Mouse (Mus musculus): Measurements from ENCODE around the gene Mrpl4. TPM values are rescaled to one million over a fixed set of nuclear protein-coding genes. Genes with fewer than 3 reads are reported as not detected.
"Not testable (repeated sequence)": the region's sequence is repeated elsewhere in the genome, so short reads cannot be mapped to it uniquely, and the experiment has no call there.

Mrpl4 gene
- polyA plus RNA-seq, 1 experiment from 2014 or later = 84.0 TPM

GRCm38 (mm10) chr9:21008007-21008406 is 5.5 kb downstream of the Mrpl4 start:
- no peaks in the 10 kb centered on the region for H3K9me3 ChIP-seq (replicated peaks)
- H3K9ac ChIP-seq = no peak overlapping the region
- no peak overlapping the region for H3K4me3 ChIP-seq (replicated peaks)
- peaks cover 46% of the 10 kb centered on the region for H3K36me3 ChIP-seq
- H3K4me2 ChIP-seq = no peak overlapping the region
- no peaks in the 10 kb centered on the region for H3K27me3 ChIP-seq
- no peak for ATAC-seq (ENCODE audit: low read depth)
- peaks cover 45% of the 10 kb centered on the region for H3K4me1 ChIP-seq (replicated peaks)
- 70% methylated on average over 7 of the region's 7 CpGs for WGBS (ENCODE audit: insufficient replicate concordance)
- DNase-seq = no peak
- 0 out of 2 replicates have a peak overlapping the region, but pooled peaks have one; percentile 22 for H3K27ac ChIP-seq

- Histone ChIP-seq H3K9me3 (replicated peaks) (no peaks in the 10 kb centered on the region), H3K27me3 (peaks cover 16% of the 10 kb centered on the region), H3K4me3 (replicated peaks) (no peak overlapping the region), H3K9ac (no peak overlapping the region), H3K4me2 (no peak overlapping the region), H3K27ac (peak overlapping the region; percentile 43; the same call in 1 of the 2 replicates), H3K4me1 (replicated peaks) (peaks cover 34% of the 10 kb centered on the region), H3K36me3 (peaks cover 36% of the 10 kb centered on the region)
- ATAC-seq (ENCODE audit: low read depth) (no peak), DNase-seq (no peak)
- 46% methylated on average over 2 of the region's 2 CpGs for WGBS (ENCODE audit: insufficient replicate concordance)
Measured at GRCm38 (mm10) chr9:21010362-21010761, 7.8 kb downstream of the Mrpl4 start.

GRCm38 (mm10) chr9:21010939-21011541 is 8.5 kb downstream of the Mrpl4 start:
- H3K9ac ChIP-seq; H3K4me2 ChIP-seq; H3K9me3 ChIP-seq (replicated peaks); H3K4me3 ChIP-seq (replicated peaks); ATAC-seq (ENCODE audit: low read depth); DNase-seq: not testable (repeated sequence)
- Histone ChIP-seq H3K4me1 (replicated peaks) (peaks cover 40% of the 10 kb centered on the region), H3K27me3 (peaks cover 23% of the 10 kb centered on the region), H3K36me3 (peaks cover 31% of the 10 kb centered on the region), H3K27ac (peak overlapping the region; percentile 43; the same call in 1 of the 2 replicates)
- 66% methylated on average over 9 of the region's 9 CpGs for WGBS (ENCODE audit: insufficient replicate concordance)

GRCm38 (mm10) chr9:21011846-21012312 is 9.3 kb downstream of the Mrpl4 start:
- Histone ChIP-seq H3K36me3 (peaks cover 22% of the 10 kb centered on the region), H3K27ac (peak overlapping the region; percentile 39), H3K9ac (peak overlapping the region; percentile 34), H3K27me3 (peaks cover 31% of the 10 kb centered on the region), H3K4me2 (0 out of 2 replicates have a peak overlapping the region, but pooled peaks have one; percentile 2), H3K9me3 (replicated peaks) (no peaks in the 10 kb centered on the region), H3K4me1 (replicated peaks) (peaks cover 47% of the 10 kb centered on the region), H3K4me3 (replicated peaks) (no peak overlapping the region)
- WGBS (ENCODE audit: insufficient replicate concordance) = 14% methylated on average over 5 of the region's 5 CpGs
- ATAC-seq (ENCODE audit: low read depth) (peak; percentile 31; the same call in 1 of the 2 replicates), DNase-seq (no peak)

- ATAC-seq (ENCODE audit: low read depth) (no peak), DNase-seq (no peak)
- Histone ChIP-seq H3K27ac (peak overlapping the region; percentile 39; the same call in 1 of the 2 replicates), H3K9ac (peak overlapping the region; percentile 34; the same call in 1 of the 2 replicates), H3K4me2 (0 out of 2 replicates have a peak overlapping the region, but pooled peaks have one; percentile 2), H3K36me3 (peaks cover 17% of the 10 kb centered on the region), H3K4me3 (replicated peaks) (no peak overlapping the region), H3K4me1 (replicated peaks) (peaks cover 52% of the 10 kb centered on the region), H3K27me3 (peaks cover 36% of the 10 kb centered on the region), H3K9me3 (replicated peaks) (no peaks in the 10 kb centered on the region)
- WGBS (ENCODE audit: insufficient replicate concordance) = 10% methylated on average over 1 of the region's 1 CpGs
Measured at GRCm38 (mm10) chr9:21012368-21012767, 9.8 kb downstream of the Mrpl4 start.

GRCm38 (mm10) chr9:21014691-21015570 is 12.4 kb downstream of the Mrpl4 start:
- 2% methylated on average over 29 of the region's 29 CpGs for WGBS (ENCODE audit: insufficient replicate concordance)
- peak overlapping the region; percentile 67 for H3K27ac ChIP-seq
- no peaks in the 10 kb centered on the region for H3K9me3 ChIP-seq (replicated peaks)
- peak overlapping the region; percentile 56 for H3K4me3 ChIP-seq (replicated peaks)
- no peak for DNase-seq
- H3K9ac ChIP-seq = peak overlapping the region; percentile 59
- peak overlapping the region; percentile 68 for H3K4me2 ChIP-seq
- H3K27me3 ChIP-seq = peaks cover 49% of the 10 kb centered on the region
- peak; percentile 8; the same call in 1 of the 2 replicates for ATAC-seq (ENCODE audit: low read depth)
- H3K4me1 ChIP-seq (replicated peaks) = peaks cover 59% of the 10 kb centered on the region
- no peaks in the 10 kb centered on the region; the same call in 1 of the 2 replicates for H3K36me3 ChIP-seq

- Histone ChIP-seq H3K4me2 (peak within 1 kb of the TSS; percentile 68), H3K27me3 (peaks cover 49% of the 10 kb centered on the region), H3K36me3 (no peaks in the 10 kb centered on the region; the same call in 1 of the 2 replicates), H3K27ac (peak within 1 kb of the TSS; percentile 67), H3K9me3 (replicated peaks) (no peaks in the 10 kb centered on the region), H3K9ac (peak within 1 kb of the TSS; percentile 59), H3K4me1 (replicated peaks) (peaks cover 55% of the 10 kb centered on the region), H3K4me3 (replicated peaks) (peak within 1 kb of the TSS; percentile 56)
- ATAC-seq (ENCODE audit: low read depth) (peak; percentile 53), DNase-seq (no peak)
- under 1% methylated on average over 30 of the region's 30 CpGs for WGBS (ENCODE audit: insufficient replicate concordance)
Measured at GRCm38 (mm10) chr9:21015571-21016130, 13.1 kb downstream of the Mrpl4 start, which contains the start of gene Icam1. TSS of gene Icam1 (plus strand) at chr9:21015985.

- Histone ChIP-seq H3K9me3 (replicated peaks) (no peaks in the 10 kb centered on the region), H3K4me1 (replicated peaks) (peaks cover 51% of the 10 kb centered on the region), H3K36me3 (no peaks in the 10 kb centered on the region; the same call in 1 of the 2 replicates), H3K27ac (no peak overlapping the region; the same call in 1 of the 2 replicates), H3K27me3 (peaks cover 49% of the 10 kb centered on the region), H3K4me2 (peak overlapping the region; percentile 68), H3K4me3 (replicated peaks) (peak overlapping the region; percentile 56), H3K9ac (peak overlapping the region; percentile 59)
- ATAC-seq (ENCODE audit: low read depth) = peak; percentile 19; the same call in 1 of the 2 replicates
- 5% methylated on average over 17 of the region's 17 CpGs for WGBS (ENCODE audit: insufficient replicate concordance)
- no peak for DNase-seq
Measured at GRCm38 (mm10) chr9:21016331-21017176, 14.0 kb downstream of the Mrpl4 start.

GRCm38 (mm10) chr9:21017177-21017575 is 14.6 kb downstream of the Mrpl4 start:
- H3K36me3 ChIP-seq = no peaks in the 10 kb centered on the region; the same call in 1 of the 2 replicates
- no peaks in the 10 kb centered on the region for H3K9me3 ChIP-seq (replicated peaks)
- no peak for ATAC-seq (ENCODE audit: low read depth)
- peak overlapping the region; percentile 56 for H3K4me3 ChIP-seq (replicated peaks)
- peaks cover 49% of the 10 kb centered on the region for H3K27me3 ChIP-seq
- peak overlapping the region; percentile 68 for H3K4me2 ChIP-seq
- H3K4me1 ChIP-seq (replicated peaks) = peaks cover 45% of the 10 kb centered on the region
- 0 out of 2 replicates have a peak overlapping the region, but pooled peaks have one; percentile 26 for H3K9ac ChIP-seq
- 22% methylated on average over 4 of the region's 4 CpGs for WGBS (ENCODE audit: insufficient replicate concordance)
- peak overlapping the region; percentile 34 for H3K27ac ChIP-seq
- DNase-seq = no peak

- 0 out of 2 replicates have a peak overlapping the region, but pooled peaks have one; percentile 3 for H3K9ac ChIP-seq
- H3K4me1 ChIP-seq (replicated peaks) = peaks cover 37% of the 10 kb centered on the region
- no peak overlapping the region for H3K4me3 ChIP-seq (replicated peaks)
- 57% methylated on average over 2 of the region's 2 CpGs for WGBS (ENCODE audit: insufficient replicate concordance)
- ATAC-seq (ENCODE audit: low read depth) (no peak), DNase-seq (no peak)
- no peak overlapping the region for H3K27ac ChIP-seq
- no peaks in the 10 kb centered on the region for H3K9me3 ChIP-seq (replicated peaks)
- no peaks in the 10 kb centered on the region; the same call in 1 of the 2 replicates for H3K36me3 ChIP-seq
- peaks cover 49% of the 10 kb centered on the region for H3K27me3 ChIP-seq
- H3K4me2 ChIP-seq = no peak overlapping the region
Measured at GRCm38 (mm10) chr9:21018600-21018999, 16.1 kb downstream of the Mrpl4 start.

Measured in liver, embryonic 13.5 days (tissue).